Mouse (Mus musculus) neural tube, embryonic 12.5 days (tissue): ENCODE data around the gene Timm29. TPM values are rescaled to one million over a fixed set of nuclear protein-coding genes. Genes with fewer than 3 reads are reported as not detected.
A peak's percentile ranks its signal among the peaks of the same experiment; 100 is the strongest.

Source experiments
- ATAC-seq: fragments of 200-750 bp; cut with Nextera tagmentation; 2 replicates; pipeline ENCODE4 v1.8.0; 2017; ENCODE audit warnings: low read depth, mild to moderate bottlenecking, moderate TSS enrichment, moderate library complexity; ENCODE audit not compliant: low FRiP score
- H3K27ac ChIP-seq: fragments of 300-500 bp; sonication (generic); 2 replicates; pipeline ENCODE4 v1.5.1; 2016
- H3K27me3 ChIP-seq: fragments of 300-500 bp; sonication (generic); replicated peaks from 2 replicates; pipeline ENCODE4 v1.6.1; 2016; ENCODE audit warnings: mild to moderate bottlenecking
- H3K36me3 ChIP-seq: fragments of 300-500 bp; sonication (generic); 2 replicates; pipeline ENCODE4 v1.6.1; 2016; ENCODE audit warnings: mild to moderate bottlenecking
- H3K4me1 ChIP-seq: fragments of 300-500 bp; sonication (generic); 2 replicates; pipeline ENCODE4 v1.6.1; 2016
- H3K4me2 ChIP-seq: fragments of 300-500 bp; sonication (generic); replicated peaks from 2 replicates; pipeline ENCODE4 v1.6.1; 2016; ENCODE audit warnings: mild to moderate bottlenecking
- H3K4me3 ChIP-seq: fragments of 300-500 bp; sonication (generic); 2 replicates; pipeline ENCODE4 v1.5.1; 2016
- H3K9ac ChIP-seq: fragments of 300-500 bp; sonication (generic); 2 replicates; pipeline ENCODE4 v1.6.1; 2016; ENCODE audit warnings: mild to moderate bottlenecking
- H3K9me3 ChIP-seq: fragments of 300-500 bp; sonication (generic); 2 replicates; pipeline ENCODE4 v1.6.1; 2016; ENCODE audit warnings: mild to moderate bottlenecking
- WGBS: fragments of 180-500 bp; shearing (Covaris S2); methylation state at CpG from one replicate; pipeline ENCODE4 v1.1.7; 2016; 5-methylcytosine and 5-hydroxymethylcytosine counted together
- microRNA counts: library from miRNA; unstranded; fragments of <30 nt; microRNA quantifications from one replicate; lab custom pipeline; 2017
- microRNA-seq: library from miRNA; unstranded; fragments of <30 nt; microRNA quantifications from one replicate; pipeline ENCODE4, GENCODE M21; 2017
- polyA plus RNA-seq: library from polyadenylated mRNA; unstranded; fragments of >200 nt; fragmentation: Nextera tagmentation; extraction: Ambion mirVana; gene quantifications from 2 replicates; pipeline ENCODE4 v1.2.1, GENCODE M21; 2016

The Timm29 gene
- polyA plus RNA-seq, 1 experiment from 2014 or later = 62.4 TPM

- H3K4me3 ChIP-seq = no peak overlapping the region
- H3K27me3 ChIP-seq = no peaks in the 10 kb centered on the region
- H3K27ac ChIP-seq = no peak overlapping the region
- 83% methylated on average over 5 of the region's 5 CpGs for WGBS
- peaks cover 3% of the 10 kb centered on the region; the same call in 1 of the 2 replicates for H3K36me3 ChIP-seq
- peaks cover 19% of the 10 kb centered on the region for H3K4me1 ChIP-seq
- ATAC-seq = no peak
- H3K4me2 ChIP-seq = no peak overlapping the region
- H3K9me3 ChIP-seq = no peaks in the 10 kb centered on the region
- no peak overlapping the region for H3K9ac ChIP-seq
Observed at GRCm38 (mm10) chr9:21627145-21627795, 34.7 kb downstream of the Timm29 start.

GRCm38 (mm10) chr9:21630673-21631072, 38.2 kb downstream of the Timm29 start:
- H3K27ac ChIP-seq = no peak overlapping the region
- no peak for ATAC-seq
- H3K36me3 ChIP-seq = peaks cover 37% of the 10 kb centered on the region
- WGBS = 86% methylated on average over 3 of the region's 3 CpGs
- H3K4me1 ChIP-seq = peaks cover 5% of the 10 kb centered on the region; the same call in 1 of the 2 replicates
- no peak overlapping the region for H3K4me2 ChIP-seq
- no peaks in the 10 kb centered on the region for H3K9me3 ChIP-seq
- H3K9ac ChIP-seq = no peak overlapping the region
- no peak overlapping the region for H3K4me3 ChIP-seq
- H3K27me3 ChIP-seq = no peaks in the 10 kb centered on the region

GRCm38 (mm10) chr9:21633106-21633505, 40.6 kb downstream of the Timm29 start:
- H3K4me1 ChIP-seq = no peaks in the 10 kb centered on the region
- 72% methylated on average over 3 of the region's 3 CpGs for WGBS
- no peak overlapping the region for H3K4me2 ChIP-seq
- no peaks in the 10 kb centered on the region for H3K9me3 ChIP-seq
- no peak overlapping the region for H3K9ac ChIP-seq
- H3K27ac ChIP-seq = no peak overlapping the region
- ATAC-seq = no peak
- H3K36me3 ChIP-seq = peaks cover 61% of the 10 kb centered on the region
- H3K4me3 ChIP-seq = no peak overlapping the region
- no peaks in the 10 kb centered on the region for H3K27me3 ChIP-seq

- H3K4me2 ChIP-seq = no peak overlapping the region
- no peaks in the 10 kb centered on the region for H3K9me3 ChIP-seq
- 82% methylated on average over 7 of the region's 7 CpGs for WGBS
- no peak overlapping the region for H3K4me3 ChIP-seq
- ATAC-seq = no peak
- H3K27me3 ChIP-seq = no peaks in the 10 kb centered on the region
- no peak overlapping the region for H3K27ac ChIP-seq
- H3K9ac ChIP-seq = no peak overlapping the region
- H3K4me1 ChIP-seq = no peaks in the 10 kb centered on the region
- peaks cover 87% of the 10 kb centered on the region for H3K36me3 ChIP-seq
Observed at GRCm38 (mm10) chr9:21635639-21636038, 43.1 kb downstream of the Timm29 start.

- Histone ChIP-seq H3K27me3 (no peaks in the 10 kb centered on the region), H3K9me3 (no peaks in the 10 kb centered on the region), H3K4me1 (no peaks in the 10 kb centered on the region), H3K27ac (no peak overlapping the region), H3K4me2 (no peak overlapping the region), H3K9ac (no peak overlapping the region), H3K36me3 (peaks cover 100% of the 10 kb centered on the region), H3K4me3 (no peak overlapping the region)
- no peak for ATAC-seq
- 97% methylated on average over 11 of the region's 11 CpGs for WGBS
Observed at GRCm38 (mm10) chr9:21639031-21639430, 46.5 kb downstream of the Timm29 start.

MicroRNAs within 50 kb of the gene (microRNA counts, 519-probe panel; counts per million panel counts)
- microRNA mmu-miR-1946b (lab: Ali Mortazavi, UCI) = 342 counts per million, percentile 67 among the panel's probes with 10 or more counts

Small RNAs within 50 kb of the gene (microRNA-seq; reads per million reads assigned to microRNA genes)
- not detected for gene Mir1946b

Other genes starting within 250 kb of the Timm29 start
- gene Ilf3, start 224.9 kb upstream of the Timm29 start, polyA plus RNA-seq = 280 and 286 TPM in 2 replicates
- 42.3 and 49.5 TPM in 2 replicates for gene Qtrt1, start 180.9 kb upstream of the Timm29 start, polyA plus RNA-seq
- gene Dnm2, start 167.8 kb upstream of the Timm29 start, polyA plus RNA-seq = 74.7 and 80.4 TPM in 2 replicates
- gene Tmed1, start 82.5 kb upstream of the Timm29 start, polyA plus RNA-seq = 67.3 and 69.1 TPM in 2 replicates
- 4.5 and 4.7 TPM in 2 replicates for gene AB124611, start 66.5 kb upstream of the Timm29 start, polyA plus RNA-seq
- gene Carm1, start 45.8 kb upstream of the Timm29 start, polyA plus RNA-seq = 64.4 and 77.4 TPM in 2 replicates
- 22.0 and 22.1 TPM in 2 replicates for gene Yipf2, start 106 bp downstream of the Timm29 start, polyA plus RNA-seq
- 178 and 186 TPM in 2 replicates for gene Smarca4, start 23.4 kb downstream of the Timm29 start, polyA plus RNA-seq
- gene Ldlr, start 130.8 kb downstream of the Timm29 start, polyA plus RNA-seq = 30.4 and 33.2 TPM in 2 replicates
- gene Spc24, start 167.6 kb downstream of the Timm29 start, polyA plus RNA-seq = 59.9 and 73.5 TPM in 2 replicates
- 7.2 and 8.5 TPM in 2 replicates for gene Kank2, start 206.0 kb downstream of the Timm29 start, polyA plus RNA-seq
- 0.53 TPM in 1 of 2 replicates, not detected in the other for gene Angptl8, start 242.8 kb downstream of the Timm29 start, polyA plus RNA-seq